Mouse (Mus musculus): ENCODE data around the gene Trim65.

Trim65 gene

GRCm38 (mm10) chr11:116138468-116139138 is 7.7 kb upstream of the Trim65 start, which contains the start of gene Mrpl38:
Mrpl38 (minus strand) TSS chr11:116138868.
- DNase-seq: peak; percentile 99

GRCm38 (mm10) chr11:116138096-116138467 is 7.2 kb upstream of the Trim65 start:
- no peak for DNase-seq

GRCm38 (mm10) chr11:116134171-116134570 is 3.2 kb upstream of the Trim65 start:
- DNase-seq: peak; percentile 93

GRCm38 (mm10) chr11:116133497-116133896 is 2.6 kb upstream of the Trim65 start:
- peak; percentile 92 for DNase-seq

GRCm38 (mm10) chr11:116132366-116133333 is 1.7 kb upstream of the Trim65 start:
- peak; percentile 97 for DNase-seq

DNA sequence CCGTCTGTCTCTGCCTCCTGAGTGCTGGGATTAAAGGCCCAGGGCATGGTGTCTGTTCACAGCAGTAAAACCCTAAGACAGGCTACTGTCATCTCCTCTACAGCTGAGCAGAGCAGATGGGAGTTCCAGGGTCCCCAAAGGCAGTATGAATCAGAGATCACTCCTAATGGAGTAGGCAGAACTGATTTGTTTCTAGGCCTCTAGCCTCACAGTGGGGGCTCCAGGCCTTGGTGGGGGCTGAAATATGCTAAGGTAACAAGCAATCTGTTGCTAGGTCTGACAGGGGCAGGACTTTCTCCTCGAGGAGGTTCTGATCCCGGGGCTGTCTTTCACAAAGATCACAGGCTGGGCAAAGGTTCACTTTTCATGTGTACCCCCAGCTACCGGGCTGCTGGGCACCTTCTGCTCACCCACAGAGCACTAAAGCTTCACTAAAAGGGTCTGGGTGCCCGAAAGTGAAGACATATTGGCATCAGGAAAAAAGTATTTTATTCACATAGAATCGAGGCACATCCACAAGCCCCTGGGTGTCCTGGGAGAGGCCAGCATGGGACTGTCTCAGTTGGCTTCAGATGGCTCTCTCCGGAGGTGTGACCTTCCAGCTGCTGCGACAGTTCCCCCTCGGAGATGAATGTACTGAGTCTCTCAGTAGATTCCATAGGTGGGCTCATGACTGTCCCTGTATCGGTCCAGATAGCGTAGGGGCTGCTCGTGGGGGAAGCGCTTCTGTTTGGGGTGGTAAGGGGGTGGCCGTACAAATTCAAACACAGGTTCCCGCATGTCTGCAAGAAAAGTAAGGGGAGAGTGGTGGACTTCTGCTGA is 632 bp upstream of the Trim65 start:
- DNase-seq: peak; percentile 94

- DNase-seq: peak; percentile 96
Measured at GRCm38 (mm10) chr11:116129993-116130487, 888 bp downstream of the Trim65 start.

DNA sequence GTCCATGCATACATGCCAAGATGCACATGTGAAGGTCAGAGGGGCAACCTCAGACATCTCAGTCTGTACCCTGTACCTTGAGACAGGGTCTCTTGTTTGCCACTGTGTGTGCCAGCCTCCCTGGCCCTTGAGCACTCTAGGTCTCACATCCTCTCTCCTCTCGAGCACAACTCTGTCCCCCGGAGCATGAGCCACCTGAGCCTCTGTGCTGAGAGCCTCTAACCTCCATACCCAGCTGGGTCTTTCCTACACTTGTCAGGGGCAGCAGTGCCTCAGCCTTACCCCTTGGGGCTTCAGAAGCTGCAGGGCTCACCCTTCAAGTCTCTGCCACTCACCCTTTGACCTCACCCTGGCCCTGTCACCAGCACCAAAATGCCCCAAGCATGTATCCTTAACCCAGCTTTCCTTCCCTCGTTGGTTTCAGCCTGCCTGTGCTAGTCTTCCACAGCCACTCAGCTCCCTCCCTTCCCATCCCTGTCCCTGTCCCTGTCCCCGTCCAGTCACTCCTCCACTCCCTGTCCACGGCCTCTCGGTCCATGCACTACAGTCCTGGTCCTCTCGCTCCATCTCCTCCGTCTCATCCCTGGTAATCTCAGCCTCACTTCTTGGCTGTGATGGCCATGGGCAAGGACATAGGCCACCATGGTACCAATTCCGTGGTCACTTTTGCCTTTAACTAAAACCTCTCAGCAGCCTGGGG is 1.7 kb downstream of the Trim65 start:
- peak; percentile 93 for DNase-seq

DNA sequence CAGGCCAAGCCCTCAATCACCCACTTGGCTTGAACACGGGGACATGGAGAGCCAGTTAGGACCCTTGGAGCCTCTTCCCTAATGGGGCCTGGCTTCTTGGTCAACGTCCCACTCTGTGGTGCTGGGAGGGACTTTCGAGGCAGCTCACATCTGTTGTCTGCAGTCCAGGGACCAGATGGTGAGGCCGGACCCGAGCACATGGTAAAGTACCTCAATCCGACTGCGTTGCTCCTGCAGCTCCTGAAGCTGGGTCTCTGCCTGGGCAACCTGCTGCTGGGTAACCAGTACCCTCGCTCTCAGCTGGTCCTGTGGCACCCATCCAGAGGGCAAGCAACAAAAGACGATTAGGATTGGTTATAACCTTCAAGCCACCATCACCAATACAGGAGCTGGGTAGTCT is 2.9 kb downstream of the Trim65 start:
- DNase-seq: peak; percentile 96

- peak; percentile 99 for DNase-seq
Measured at GRCm38 (mm10) chr11:116127156-116127980, 3.6 kb downstream of the Trim65 start, which contains the start of gene Trim47. Trim47 (minus strand) TSS chr11:116127210.

DNA sequence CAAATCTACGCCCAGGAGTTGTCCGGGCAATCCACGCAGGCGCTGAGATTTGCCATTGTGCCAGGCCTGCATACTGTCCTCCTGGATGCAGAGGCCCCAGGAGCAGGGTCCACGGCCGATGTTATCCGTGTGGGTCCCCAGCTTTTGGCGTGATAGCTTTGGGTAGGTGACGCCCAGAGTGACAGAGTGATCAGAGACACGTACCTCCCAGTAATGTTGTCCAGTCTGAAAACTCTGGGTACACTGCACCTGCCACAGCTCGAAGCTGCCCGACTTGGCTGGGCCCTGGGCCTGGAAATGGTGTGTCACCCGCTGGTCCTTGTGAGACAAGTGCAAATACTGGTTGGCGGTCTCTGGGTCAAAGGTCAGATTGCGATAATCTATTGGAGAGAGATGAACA is 4.7 kb downstream of the Trim65 start:
- DNase-seq: peak; percentile 94

DNA sequence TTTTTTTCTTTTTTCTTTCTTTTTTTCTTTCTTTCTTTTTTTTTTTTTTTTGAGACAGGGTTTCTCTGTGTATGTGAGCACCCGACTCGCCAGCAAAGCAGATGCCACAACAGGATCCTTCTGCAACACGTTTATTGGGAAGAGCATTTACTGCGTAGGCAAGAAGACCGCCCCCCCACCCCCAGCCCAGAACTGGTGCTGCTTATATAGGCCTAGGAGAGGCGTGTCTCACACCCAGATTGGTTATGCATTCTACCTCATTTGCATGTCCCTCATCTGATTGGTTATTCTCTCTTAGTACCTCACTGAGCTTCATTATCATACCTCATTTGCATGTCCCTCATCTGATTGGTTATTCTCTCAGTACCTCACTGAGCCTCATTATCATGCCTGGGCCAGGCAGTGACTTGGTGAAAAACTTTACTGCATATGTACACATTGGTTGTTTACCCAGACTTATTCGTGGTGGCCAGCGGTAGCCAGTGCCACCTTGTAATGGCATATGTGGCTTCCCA is 9.1 kb downstream of the Trim65 start:
- peak; percentile 76 for DNase-seq

GRCm38 (mm10) chr11:116117819-116118218 is 13.1 kb downstream of the Trim65 start:
- no peak for DNase-seq

- DNase-seq: peak; percentile 90
Measured at GRCm38 (mm10) chr11:116117241-116117640, 13.7 kb downstream of the Trim65 start.

DNA sequence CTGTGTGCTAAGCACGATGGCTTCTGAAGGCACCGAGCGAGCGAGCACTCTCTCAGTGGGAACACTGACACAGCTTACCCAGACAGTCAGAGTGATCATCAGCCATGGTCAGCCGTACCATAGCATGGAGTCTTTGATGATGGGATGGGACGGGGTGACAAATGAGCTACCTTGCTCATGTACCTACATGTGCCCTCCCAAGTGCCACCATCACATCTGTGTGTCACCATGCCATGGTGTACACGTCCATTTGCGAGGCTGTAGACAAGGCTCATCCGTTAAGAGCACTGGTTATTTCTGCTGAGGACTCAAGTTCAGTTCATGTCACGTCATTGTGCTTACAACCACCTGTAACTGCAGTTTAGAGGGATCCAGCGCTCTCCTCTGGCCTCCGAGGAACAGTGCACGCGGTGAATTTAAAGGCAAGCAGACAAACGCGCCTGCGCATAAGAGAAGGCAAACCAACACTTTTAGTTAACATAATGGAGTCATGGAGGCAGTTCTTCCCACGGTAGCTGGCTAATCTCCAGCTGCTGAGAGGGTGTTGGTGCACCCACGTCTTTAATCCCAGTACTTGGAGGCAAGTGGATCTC is 19.2 kb downstream of the Trim65 start:
- DNase-seq: peak; percentile 93

DNA sequence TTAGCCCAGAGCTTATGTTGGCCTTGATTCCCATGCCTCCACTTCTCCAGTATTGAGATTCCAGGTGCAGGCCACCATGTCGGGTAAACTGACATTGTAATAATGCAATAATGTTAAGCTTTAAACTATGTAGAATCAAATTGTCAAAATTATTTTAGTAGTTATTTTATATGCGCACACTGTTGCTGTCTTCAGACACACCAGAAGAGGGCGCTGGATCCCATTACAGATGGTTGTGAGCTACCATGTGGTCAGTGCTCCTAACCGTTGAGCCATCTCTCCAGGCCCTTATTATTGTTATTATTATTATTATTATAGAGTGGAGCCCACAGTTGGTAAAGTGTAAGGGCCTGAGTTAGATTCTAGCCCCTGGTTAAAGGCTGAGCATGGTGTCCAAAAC is 19.9 kb downstream of the Trim65 start:
- no peak for DNase-seq

DNA sequence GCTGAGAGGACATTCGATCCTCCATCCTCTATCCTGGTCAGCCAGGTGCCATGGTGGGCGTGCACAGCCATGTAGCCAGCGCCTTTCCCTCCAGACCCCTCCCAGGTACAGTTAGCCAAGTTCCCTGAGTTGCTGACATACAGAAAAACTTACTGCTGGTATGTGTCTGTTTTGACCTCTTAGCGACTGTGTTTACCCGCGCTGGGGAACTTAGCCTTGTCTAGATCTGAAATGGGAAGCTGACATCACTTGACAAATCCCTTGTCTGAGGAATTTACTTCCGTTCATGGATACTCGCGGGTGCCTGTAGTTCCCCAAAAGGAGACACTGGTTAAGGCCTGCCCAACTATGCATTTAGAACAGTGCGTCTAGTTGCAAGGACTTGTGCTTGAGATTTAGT is 20.4 kb downstream of the Trim65 start:
- DNase-seq: no peak

DNA sequence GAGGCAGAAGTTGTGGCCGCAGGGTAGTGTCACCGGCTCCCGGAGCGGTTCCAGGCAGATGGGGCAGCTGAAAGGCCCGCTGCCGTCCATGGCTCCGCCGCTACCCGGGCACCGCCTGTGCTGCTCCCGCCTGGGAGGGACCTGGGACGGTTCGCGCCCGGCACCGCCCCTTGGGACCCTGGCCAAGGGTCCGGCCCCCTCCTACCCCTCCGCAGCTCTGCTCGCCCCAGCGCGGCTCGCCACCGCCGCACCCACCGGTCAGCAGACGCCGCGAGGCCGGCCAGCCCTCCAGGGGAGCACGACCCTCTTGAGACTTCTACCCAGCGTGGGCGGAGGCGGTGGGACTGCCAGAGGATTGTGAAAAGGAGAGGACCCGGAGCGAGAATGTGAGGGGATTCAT is 20.8 kb downstream of the Trim65 start:
- peak; percentile 99 for DNase-seq

DNA sequence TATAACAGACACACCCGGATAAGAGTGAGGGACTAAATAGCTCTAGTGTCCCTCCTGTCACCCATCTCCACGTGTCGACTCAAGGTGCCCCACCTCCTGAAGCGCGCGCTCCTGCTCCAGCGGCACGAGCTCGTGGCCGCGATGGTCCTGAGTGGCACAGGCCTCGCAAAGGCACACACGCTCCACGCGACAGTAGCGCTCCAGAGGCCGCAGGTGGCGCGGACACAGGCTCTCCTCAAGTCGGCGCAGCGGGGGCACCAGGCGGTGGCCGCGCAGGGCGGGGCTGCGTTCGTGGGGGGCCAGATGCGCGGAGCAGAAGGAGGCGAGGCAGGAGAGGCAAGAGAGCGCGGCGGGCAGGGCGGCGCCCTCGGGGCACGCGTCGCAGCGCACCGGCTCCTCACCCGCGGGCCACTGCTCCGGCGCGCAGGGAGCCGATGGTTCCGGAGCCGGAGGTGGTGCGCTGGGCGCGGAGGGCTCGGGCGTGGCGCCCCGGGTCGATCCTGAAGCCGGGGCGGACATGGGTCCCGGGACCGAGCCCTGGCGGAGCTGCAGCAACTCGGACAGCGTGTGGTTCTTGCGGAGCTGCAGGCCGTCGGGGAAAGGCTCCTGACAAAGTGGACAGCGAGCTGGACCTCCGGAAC is 21.4 kb downstream of the Trim65 start:
- peak; percentile 97 for DNase-seq

Measured in heart, adult 11 months (tissue).